Mouse (Mus musculus): Measurements from ENCODE around the gene Plekhh1. TPM values are rescaled to one million over a fixed set of nuclear protein-coding genes. Genes with fewer than 3 reads are reported as not detected.
"Not testable (repeated sequence)": the region's sequence is repeated elsewhere in the genome, so short reads cannot be mapped to it uniquely, and the experiment has no call there.

Plekhh1 gene
- total RNA-seq, 2 experiments from 2014 or later, result 8.5 to 11.4 TPM

DNA sequence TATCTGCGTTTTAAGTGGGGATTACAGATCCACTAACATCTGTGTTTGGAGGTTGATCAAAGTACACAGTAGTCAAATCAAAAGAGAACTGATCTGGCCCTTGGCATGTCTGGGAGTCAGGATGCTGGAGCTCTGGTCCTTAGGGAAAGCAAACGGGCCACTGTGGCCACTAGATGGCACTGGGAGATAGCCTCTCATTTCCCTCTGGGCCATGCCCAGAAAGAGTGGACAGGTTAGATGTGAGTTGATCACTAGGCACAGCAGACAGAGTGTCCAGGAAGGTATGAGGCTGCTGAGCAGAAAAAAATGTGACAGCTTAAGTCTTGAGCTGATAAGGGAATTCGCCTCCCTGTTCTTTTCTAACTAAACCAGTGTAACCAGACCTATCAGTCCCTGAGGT is 6.1 kb upstream of the Plekhh1 start:
- DNase-seq (ENCODE audit: low spot score in 2 of 2), result peak; percentile 39 to 40

DNA sequence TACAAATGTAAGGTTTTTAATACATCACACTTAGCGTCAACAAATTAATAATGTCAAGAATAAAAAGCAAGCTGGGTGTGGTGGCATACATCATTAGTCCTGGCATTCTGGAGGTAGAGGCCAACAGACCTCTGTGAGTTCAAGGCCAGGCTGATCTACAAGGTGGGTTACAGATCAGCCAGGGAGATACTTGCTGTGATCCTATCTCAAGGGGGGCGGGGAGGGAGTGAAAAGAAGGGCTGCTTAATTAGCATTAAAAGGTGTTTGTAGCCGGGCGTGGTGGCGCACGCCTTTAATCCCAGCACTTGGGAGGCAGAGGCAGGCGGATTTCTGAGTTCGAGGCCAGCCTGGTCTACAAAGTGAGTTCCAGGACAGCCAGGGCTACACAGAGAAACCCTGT is 1.4 kb upstream of the Plekhh1 start:
- not testable (repeated sequence) for DNase-seq (ENCODE audit: low spot score in 2 of 2)

GRCm38 (mm10) chr12:79034331-79034730 is 5.4 kb downstream of the Plekhh1 start:
- DNase-seq (ENCODE audit: low spot score in 2 of 2), result no peak

DNA sequence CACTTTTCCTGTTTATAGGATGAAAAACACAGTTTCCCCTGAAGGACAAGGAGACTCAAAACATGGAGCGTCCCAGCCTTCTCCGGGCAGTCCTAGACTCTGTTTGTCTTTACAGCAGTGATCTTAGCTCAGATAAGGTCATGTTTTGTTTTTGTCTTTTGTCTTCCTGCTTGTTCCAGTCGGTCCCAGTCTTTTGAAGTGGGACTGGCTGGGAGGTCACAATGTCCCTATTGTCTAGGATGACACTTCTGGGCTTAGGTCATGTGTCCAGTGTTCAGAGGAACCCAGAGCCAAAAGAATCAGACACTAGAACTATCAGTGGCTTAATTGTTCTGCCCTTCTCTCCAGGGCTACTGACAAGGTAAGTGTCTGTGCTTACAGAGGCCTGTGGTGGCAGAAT is 6.4 kb downstream of the Plekhh1 start:
- no peak for DNase-seq (ENCODE audit: low spot score in 2 of 2)

DNA sequence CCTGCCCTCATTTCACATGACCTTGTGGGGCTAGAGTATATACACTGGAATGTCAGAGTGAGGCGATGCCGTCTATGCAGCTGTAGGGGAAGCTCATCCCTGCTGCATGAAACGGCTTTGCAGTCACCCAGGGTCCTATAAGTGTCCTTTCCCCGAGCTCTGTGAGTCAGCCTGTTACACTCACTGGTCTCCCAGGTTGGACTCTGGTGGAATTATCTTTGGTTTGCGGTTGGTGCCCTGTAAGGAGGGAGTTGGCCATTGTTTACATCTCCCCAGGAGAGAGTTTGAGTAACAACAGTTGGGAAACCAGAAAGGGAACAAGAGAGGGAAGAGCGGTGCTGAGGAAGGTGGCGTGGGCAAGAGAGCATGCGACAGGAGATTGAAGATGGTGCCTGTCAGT is 10.7 kb downstream of the Plekhh1 start:
- DNase-seq (ENCODE audit: low spot score in 2 of 2), result no peak

DNA sequence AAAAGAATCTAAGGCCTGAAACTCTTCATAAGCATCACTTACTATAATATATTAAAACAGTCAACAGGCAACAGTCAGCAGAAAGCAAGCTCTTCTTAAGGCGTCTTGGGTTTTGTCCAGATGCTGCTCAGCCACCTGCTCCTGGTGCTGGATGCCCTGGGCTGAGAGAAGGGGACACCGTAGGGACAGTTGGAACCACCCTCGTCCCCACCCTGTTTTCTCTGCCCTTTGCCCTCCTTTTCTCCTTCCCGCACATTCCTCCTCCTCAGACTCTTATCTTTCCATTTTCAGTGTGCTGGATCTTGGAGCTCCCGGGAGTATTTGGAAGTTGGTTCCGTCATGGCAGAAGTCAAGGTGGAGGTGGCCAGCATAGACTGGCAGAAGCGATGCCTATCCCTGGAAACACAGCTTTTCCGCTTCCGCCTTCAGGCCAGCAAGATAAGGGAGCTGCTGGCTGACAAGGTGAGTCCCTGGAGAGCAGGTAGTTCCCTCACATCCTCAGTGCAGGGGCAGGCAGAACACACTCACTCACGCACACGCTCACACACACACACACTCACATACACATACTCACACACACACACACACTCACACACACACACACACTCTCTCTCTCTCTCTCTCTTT is 11.4 kb downstream of the Plekhh1 start:
- DNase-seq (ENCODE audit: low spot score in 2 of 2), result no peak

GRCm38 (mm10) chr12:79041436-79041835 is 12.5 kb downstream of the Plekhh1 start:
- DNase-seq (ENCODE audit: low spot score in 2 of 2), result no peak

DNA sequence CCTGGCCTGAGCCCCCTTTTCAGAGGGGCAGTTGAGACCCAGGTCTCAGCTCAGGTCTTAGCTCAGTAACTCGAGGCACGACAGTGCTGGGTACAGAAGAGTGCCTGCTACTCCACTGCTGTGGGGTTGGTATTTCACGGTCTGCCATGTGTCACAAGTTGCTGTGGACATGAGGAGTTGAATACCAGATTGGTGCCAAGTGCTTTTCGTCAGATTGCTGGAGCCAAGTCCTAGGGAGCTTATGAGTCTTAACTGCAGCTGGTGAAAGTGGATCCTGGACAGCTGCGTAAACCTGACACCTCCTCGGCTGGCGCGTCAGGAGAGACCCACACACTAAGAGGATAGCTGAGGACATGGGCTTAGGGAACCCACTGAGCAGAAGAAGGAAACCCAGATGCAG is 15.7 kb downstream of the Plekhh1 start:
- DNase-seq (ENCODE audit: low spot score in 2 of 2), result no peak

- no peak for DNase-seq (ENCODE audit: low spot score in 2 of 2)
These were observed 17.2 kb downstream of the Plekhh1 start for GRCm38 (mm10) chr12:79046171-79046570.

DNA sequence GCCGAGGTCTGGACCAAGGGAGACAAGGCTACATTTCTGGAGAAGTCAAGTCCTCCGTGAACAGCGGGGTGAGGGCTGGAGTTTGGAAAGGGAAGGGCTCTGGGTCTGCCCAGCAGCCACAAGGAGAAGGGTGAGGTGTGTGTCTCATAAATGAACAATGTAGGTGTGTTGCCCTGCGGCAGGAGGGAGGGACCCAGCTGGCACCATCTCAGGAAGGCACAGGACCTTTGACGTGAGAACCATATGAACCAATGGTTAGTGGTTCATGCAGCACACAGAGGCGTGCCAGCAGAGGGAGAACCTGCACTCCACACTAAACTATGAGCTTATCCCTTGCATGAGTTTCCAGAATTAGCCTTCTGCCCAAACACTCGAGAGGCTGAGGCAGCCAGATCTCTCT is 18.2 kb downstream of the Plekhh1 start:
- no peak for DNase-seq (ENCODE audit: low spot score in 2 of 2)

GRCm38 (mm10) chr12:79048898-79049297 is 19.9 kb downstream of the Plekhh1 start:
- DNase-seq (ENCODE audit: low spot score in 2 of 2), result no peak

DNA sequence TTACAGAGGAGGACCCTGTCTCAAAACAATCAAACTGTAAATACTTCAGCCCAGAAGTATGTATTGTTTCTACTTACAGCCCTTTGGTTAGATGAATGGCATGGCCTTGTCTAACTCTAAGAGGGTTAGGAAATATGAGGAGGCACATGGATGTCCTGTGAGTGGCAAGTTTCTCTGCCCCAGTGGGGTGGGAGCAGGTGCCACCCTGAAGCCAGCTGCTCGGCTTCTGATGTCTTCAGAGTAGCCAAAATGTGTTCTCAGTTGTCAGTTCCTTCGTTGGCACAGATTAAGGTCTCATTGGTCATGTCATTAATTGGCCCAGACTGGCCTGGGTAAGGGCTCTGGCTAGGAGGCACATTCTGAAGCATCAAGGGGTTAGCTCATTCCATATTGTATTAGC is 20.8 kb downstream of the Plekhh1 start:
- no peak for DNase-seq (ENCODE audit: low spot score in 2 of 2)

DNA sequence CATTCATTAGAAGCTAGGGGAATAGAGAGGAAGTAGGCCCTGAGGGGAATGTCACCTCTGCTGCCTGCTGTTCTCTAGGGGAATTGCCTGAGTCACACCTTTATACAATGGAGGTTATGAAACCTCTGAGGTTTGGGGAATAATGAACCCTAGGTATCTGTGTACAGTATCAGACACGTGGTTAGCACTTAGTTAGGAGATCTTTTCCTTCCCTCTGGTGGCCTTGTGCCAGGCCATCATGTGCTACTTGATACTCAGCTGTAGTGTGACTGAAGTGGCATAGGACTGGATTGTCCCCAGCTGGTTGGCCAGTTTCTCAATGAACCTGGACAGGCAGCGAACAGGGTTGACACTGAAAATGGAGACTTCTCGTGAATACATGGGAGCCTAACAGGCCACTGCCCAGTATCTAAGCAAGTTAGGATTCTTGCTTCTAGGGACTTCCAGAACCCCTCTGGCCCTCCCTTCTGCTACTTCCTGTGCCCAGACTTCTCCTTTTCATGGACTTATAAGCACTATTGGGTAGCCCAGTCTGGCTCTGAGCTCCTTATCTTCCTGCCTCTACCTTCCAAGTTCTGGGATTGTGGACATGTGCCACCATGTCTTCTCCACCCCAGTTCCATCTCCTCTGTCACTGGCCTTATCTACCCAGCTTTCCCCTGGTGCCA is 21.7 kb downstream of the Plekhh1 start:
- DNase-seq (ENCODE audit: low spot score in 2 of 2), result no peak

DNA sequence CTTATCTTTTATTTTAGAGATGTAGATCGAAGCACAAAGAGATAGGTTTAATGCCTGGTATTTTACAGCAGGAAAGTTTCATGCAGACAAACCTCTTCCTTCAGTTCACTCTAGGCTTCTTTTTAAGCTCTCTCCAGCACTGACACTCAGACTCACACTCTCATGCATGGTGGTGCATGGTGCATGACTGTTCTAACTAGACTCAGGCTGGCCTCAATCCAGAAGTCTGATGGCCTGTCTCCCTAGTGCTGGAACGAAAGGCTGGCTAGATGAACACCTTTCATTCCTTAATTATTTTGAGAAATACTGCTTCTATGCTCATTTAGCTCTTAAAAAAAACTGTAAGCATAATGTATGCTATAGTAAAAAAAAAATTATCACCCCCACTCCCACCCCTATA is 23.1 kb downstream of the Plekhh1 start:
- DNase-seq (ENCODE audit: low spot score in 2 of 2), result no peak

DNA sequence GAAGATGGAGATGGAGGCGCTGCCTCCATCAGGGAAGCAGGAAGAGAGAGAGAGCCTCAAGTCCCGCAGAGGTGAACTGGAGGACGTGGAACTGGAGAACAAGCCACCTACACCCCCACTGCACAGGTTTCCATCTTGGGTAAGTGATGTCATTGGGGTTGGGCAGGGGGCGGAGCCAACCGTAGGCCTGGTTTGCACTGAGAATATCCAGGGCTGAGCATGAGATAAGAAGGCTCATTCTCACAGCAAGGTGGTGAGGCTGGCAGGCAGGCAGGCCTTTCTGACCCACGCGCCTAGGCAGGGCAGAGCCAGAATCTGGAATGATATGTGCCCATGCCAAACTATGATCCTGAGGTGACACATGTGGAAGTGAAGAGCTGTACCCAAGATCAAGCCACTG is 26.3 kb downstream of the Plekhh1 start:
- DNase-seq (ENCODE audit: low spot score in 2 of 2), result no peak

GRCm38 (mm10) chr12:79059573-79059972 is 30.6 kb downstream of the Plekhh1 start:
- DNase-seq (ENCODE audit: low spot score in 2 of 2), result no peak

GRCm38 (mm10) chr12:79060134-79060533 is 31.2 kb downstream of the Plekhh1 start:
- DNase-seq (ENCODE audit: low spot score in 2 of 2), result no peak

GRCm38 (mm10) chr12:79060766-79061652 is 32.0 kb downstream of the Plekhh1 start:
- DNase-seq (ENCODE audit: low spot score in 2 of 2), result no peak

GRCm38 (mm10) chr12:79064451-79064850 is 35.5 kb downstream of the Plekhh1 start:
- DNase-seq (ENCODE audit: low spot score in 2 of 2), result no peak

DNA sequence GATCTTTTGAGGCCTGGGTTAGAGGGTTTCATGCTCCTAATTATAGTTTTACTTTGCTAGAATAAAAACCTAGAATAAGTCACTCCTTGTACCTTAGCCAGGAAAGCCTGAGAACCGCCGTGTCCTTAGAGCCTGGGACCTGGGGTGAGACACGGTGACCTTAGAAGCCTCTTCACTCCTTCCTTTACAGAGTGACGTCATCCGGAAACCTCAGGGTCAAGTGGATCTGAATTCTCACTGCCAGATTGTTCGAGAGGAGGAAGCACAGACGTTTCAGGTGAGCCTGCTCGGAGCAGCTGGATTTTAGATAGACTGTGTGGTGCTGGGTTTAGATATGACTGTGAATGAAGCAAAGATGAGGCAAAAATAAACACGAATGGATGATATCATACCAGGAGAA is 37.5 kb downstream of the Plekhh1 start:
- no peak for DNase-seq (ENCODE audit: low spot score in 2 of 2)

- no peak for DNase-seq (ENCODE audit: low spot score in 2 of 2)
These were observed 38.6 kb downstream of the Plekhh1 start for GRCm38 (mm10) chr12:79067526-79067925.

GRCm38 (mm10) chr12:79068306-79068705 is 39.3 kb downstream of the Plekhh1 start:
- no peak for DNase-seq (ENCODE audit: low spot score in 2 of 2)
